Mouse (Mus musculus) megakaryocyte, embryonic 14.5 days (primary cell): ENCODE results near the gene Mfsd6l.

Experiments
- FLI1 ChIP-seq: IDR thresholded peaks from 2 replicates; pipeline ENCODE4 v1.6.1; 2012; ENCODE audit warnings: low read length, inconsistent platforms, mixed read lengths
- GATA1 ChIP-seq: IDR thresholded peaks from 3 replicates; pipeline ENCODE4 v1.6.1; 2012; ENCODE audit warnings: mixed read lengths, low read length, inconsistent platforms, borderline replicate concordance

- TF ChIP-seq GATA1 (no peak), FLI1 (no peak)
Measured at GRCm38 (mm10) chr11:68520439-68520838, 35.5 kb upstream of the Mfsd6l start.
